Mouse (Mus musculus): ENCODE measurements around the gene Tst. TPM values are rescaled to one million over a fixed set of nuclear protein-coding genes. Genes with fewer than 3 reads are reported as not detected.

The Tst gene
- polyA plus RNA-seq, 1 experiment: 23.8 TPM

DNA sequence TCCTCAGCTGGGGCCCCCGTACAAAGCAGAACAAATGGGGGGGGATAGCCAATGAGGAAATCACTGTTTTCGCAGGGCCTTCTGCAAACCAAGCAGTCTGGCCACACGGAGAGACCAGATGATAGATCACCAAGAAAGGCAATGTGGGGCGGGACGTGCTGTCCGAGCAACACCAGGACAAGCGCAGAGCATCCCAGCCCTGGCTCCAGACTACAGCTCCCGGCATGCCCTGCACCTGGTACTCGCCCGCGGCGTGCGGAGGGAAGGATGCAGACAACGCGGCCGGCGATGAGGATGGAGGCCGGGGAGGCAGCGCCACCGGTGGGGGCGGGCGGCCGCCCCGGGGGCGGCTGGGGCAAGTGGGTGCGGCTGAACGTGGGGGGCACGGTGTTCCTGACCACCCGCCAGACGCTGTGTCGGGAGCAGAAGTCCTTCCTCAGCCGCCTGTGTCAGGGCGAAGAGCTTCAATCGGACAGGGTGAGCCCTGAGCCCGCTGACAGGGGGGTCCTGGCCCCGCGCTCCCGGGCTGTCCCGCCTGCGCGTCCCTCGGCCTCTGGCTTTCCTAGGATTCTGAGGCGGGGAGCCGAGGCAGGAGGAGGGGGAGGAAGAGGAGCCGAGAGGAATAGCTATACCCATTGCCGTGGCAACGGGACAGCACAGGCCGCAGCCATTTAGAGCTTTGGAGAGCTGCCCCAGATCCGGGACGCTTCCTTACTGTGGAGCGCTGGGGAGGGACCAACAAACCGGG is 22.9 kb upstream of the Tst start, which contains the start of gene Kctd17:
TSS of gene Kctd17 (plus strand) at position 174 of the 748 bp plus-strand sequence.
- peak within 1 kb of the TSS; percentile 39 for H3K4me3 ChIP-seq (replicated peaks; ENCODE audit: control insufficient read depth, low read depth, low read length)
- no peak within 1 kb of the TSS for H3K27ac ChIP-seq (ENCODE audit: control insufficient read depth, insufficient read depth, low read depth, low read length, poor library complexity)
- no peaks in the 10 kb centered on the region; the same call in 1 of the 2 replicates for H3K4me1 ChIP-seq (ENCODE audit: control insufficient read depth, insufficient read depth, low read length)
- 2% methylated on average over 51 of the region's 52 CpGs for WGBS
- TF ChIP-seq CTCF (IDR thresholded peaks at IDR 0.05; ENCODE audit: control insufficient read depth, insufficient read depth, low read length) (no peak), POLR2A (IDR thresholded peaks at IDR 0.05; ENCODE audit: borderline replicate concordance, control insufficient read depth, low read depth, low read length) (no peak)

DNA sequence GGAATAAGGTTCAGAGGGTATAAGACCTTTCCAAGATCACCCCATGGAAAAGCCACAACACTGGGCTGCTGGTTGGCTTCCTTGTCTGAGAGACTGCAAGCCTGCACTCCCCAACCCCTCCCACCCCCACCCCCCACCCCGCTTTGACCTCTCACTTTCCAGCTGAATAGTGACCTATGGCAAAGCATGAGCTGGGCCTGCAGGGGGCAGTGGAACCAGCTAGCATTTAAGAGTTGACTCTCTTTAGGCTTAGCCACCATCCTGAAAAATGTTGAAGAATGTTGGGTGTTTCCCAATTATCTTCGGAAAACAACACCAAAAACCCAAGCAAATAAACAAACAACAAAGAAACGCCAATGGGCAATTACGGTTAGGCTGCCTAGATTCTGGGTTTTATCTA is 19.5 kb upstream of the Tst start:
- Histone ChIP-seq H3K4me3 (replicated peaks; ENCODE audit: control insufficient read depth, low read depth, low read length) (no peak overlapping the region), H3K4me1 (ENCODE audit: control insufficient read depth, insufficient read depth, low read length) (no peaks in the 10 kb centered on the region; the same call in 1 of the 2 replicates), H3K27ac (ENCODE audit: control insufficient read depth, insufficient read depth, low read depth, low read length, poor library complexity) (no peak overlapping the region)
- TF ChIP-seq CTCF (IDR thresholded peaks at IDR 0.05; ENCODE audit: control insufficient read depth, insufficient read depth, low read length): no peak
- no peak for TF ChIP-seq POLR2A (IDR thresholded peaks at IDR 0.05; ENCODE audit: borderline replicate concordance, control insufficient read depth, low read depth, low read length)
- 78% methylated on average over 4 of the region's 4 CpGs for WGBS

DNA sequence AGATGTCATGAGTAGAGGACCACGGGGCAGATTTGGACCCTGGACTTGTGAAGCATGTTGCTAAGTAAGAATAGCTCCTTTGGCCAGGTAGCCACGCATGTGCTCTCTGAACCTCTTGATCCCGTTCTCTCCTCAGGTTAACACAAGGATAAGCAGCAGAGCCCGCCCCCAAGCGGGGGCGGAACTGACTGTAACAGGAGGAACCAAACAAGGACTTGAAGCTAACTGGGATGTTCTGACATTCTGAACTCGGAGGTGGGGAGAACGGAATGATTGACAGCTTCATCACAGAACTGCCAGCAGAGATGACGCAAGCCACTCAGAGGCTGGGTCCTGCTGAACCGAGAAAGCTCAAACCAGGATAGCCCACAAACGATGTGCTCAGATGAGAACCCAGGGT is 18.8 kb upstream of the Tst start:
- no peak for TF ChIP-seq CTCF (IDR thresholded peaks at IDR 0.05; ENCODE audit: control insufficient read depth, insufficient read depth, low read length)
- no peak for TF ChIP-seq POLR2A (IDR thresholded peaks at IDR 0.05; ENCODE audit: borderline replicate concordance, control insufficient read depth, low read depth, low read length)
- H3K4me3 ChIP-seq (replicated peaks; ENCODE audit: control insufficient read depth, low read depth, low read length): no peak overlapping the region
- H3K4me1 ChIP-seq (ENCODE audit: control insufficient read depth, insufficient read depth, low read length): no peaks in the 10 kb centered on the region; the same call in 1 of the 2 replicates
- no peak overlapping the region for H3K27ac ChIP-seq (ENCODE audit: control insufficient read depth, insufficient read depth, low read depth, low read length, poor library complexity)
- WGBS: 49% methylated on average over 11 of the region's 11 CpGs

DNA sequence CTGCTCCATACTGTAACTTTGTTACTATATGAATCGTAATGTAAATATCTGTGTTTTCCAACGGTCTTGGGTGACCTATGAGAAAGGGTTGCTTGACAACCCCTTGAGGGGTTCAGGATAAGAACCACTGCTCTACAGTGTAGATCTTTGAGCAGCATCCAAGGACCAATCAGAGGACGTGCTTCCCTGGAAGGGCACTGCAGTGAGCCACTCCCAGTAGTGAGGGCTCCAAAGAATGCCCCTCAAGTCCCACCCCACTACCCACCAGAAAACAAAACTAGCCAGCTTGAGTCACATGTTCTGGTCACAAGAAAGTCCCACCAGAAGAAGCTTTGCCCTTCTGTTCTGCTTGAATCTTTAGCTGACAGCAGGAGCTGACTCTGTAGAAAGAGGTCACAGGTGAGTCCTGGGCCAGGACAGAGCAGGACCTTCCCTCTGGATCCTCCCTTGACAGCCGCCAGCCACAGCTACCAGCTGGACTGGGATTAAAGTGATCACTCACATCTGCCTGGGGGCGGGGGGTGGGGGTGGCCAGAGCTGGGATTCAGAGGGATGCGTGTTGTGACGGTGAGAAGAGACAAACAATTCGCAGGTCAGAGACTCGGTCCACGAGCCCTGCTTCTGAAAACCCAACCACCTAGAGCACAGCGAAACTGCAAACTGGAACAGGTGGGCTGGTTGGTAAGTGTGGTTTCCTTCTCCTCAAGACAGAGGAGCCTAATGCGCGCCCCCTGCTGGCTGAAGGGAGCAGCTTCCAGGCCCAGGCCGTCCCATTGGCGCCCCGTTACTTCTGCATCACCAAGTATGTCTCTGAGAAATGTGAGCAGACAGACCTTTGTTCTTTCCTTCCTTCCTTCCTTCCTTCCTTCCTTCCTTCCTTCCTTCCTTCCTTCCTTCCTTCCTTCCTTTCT is 16.6 kb upstream of the Tst start:
- Histone ChIP-seq H3K4me1 (ENCODE audit: control insufficient read depth, insufficient read depth, low read length) (no peaks in the 10 kb centered on the region; the same call in 1 of the 2 replicates), H3K27ac (ENCODE audit: control insufficient read depth, insufficient read depth, low read depth, low read length, poor library complexity) (no peak overlapping the region), H3K4me3 (replicated peaks; ENCODE audit: control insufficient read depth, low read depth, low read length) (no peak overlapping the region)
- TF ChIP-seq POLR2A (IDR thresholded peaks at IDR 0.05; ENCODE audit: borderline replicate concordance, control insufficient read depth, low read depth, low read length) (no peak), CTCF (IDR thresholded peaks at IDR 0.05; ENCODE audit: control insufficient read depth, insufficient read depth, low read length) (peak; percentile 93)
- WGBS: 19% methylated on average over 16 of the region's 16 CpGs

DNA sequence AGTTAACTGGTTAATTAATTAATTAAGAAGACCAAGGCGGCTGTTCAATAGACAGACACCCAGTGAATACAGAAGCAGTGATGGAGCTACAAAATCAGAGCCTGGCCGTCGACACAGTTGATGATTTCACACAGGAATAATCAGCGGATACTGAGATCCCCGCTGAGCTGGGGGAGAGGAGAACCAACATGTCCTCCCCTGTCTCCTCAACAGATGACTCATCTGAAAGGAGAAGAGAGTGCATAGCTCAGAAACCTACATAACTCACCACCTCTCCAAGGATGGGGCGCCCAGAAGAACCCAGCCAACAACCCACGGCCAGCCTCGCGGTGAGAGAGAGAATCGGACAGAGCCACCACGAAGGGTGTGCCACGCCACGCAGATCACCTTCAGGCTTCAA is 14.7 kb upstream of the Tst start:
- Histone ChIP-seq H3K4me3 (replicated peaks; ENCODE audit: control insufficient read depth, low read depth, low read length) (no peak overlapping the region), H3K4me1 (ENCODE audit: control insufficient read depth, insufficient read depth, low read length) (no peaks in the 10 kb centered on the region), H3K27ac (ENCODE audit: control insufficient read depth, insufficient read depth, low read depth, low read length, poor library complexity) (no peak overlapping the region)
- TF ChIP-seq CTCF (IDR thresholded peaks at IDR 0.05; ENCODE audit: control insufficient read depth, insufficient read depth, low read length) (no peak), POLR2A (IDR thresholded peaks at IDR 0.05; ENCODE audit: borderline replicate concordance, control insufficient read depth, low read depth, low read length) (no peak)
- WGBS: 70% methylated on average over 13 of the region's 13 CpGs

DNA sequence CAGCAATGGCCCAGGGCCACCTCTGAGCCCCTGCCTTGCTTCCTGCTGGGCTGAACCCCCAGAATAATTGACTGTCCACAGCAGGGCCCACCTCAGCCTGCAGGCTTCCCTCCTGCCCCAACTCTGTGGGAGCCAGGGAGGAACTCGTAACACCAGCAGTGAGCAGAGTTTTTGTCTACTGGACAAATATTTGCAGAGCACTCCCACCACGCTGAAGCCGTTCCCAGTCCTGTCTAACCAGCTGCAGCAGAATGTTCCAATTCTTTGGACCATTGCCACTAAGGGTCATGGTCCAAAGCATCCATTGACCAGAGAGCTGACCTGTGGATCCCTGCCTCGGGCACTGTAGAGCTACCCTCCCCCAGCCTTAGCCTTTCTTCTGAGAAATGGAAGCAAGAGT is 11.2 kb upstream of the Tst start:
- TF ChIP-seq POLR2A (IDR thresholded peaks at IDR 0.05; ENCODE audit: borderline replicate concordance, control insufficient read depth, low read depth, low read length) (no peak), CTCF (IDR thresholded peaks at IDR 0.05; ENCODE audit: control insufficient read depth, insufficient read depth, low read length) (no peak)
- Histone ChIP-seq H3K4me1 (ENCODE audit: control insufficient read depth, insufficient read depth, low read length) (peaks cover 4% of the 10 kb centered on the region; the same call in 1 of the 2 replicates), H3K27ac (ENCODE audit: control insufficient read depth, insufficient read depth, low read depth, low read length, poor library complexity) (no peak overlapping the region), H3K4me3 (replicated peaks; ENCODE audit: control insufficient read depth, low read depth, low read length) (no peak overlapping the region)
- 81% methylated on average over 4 of the region's 4 CpGs for WGBS

DNA sequence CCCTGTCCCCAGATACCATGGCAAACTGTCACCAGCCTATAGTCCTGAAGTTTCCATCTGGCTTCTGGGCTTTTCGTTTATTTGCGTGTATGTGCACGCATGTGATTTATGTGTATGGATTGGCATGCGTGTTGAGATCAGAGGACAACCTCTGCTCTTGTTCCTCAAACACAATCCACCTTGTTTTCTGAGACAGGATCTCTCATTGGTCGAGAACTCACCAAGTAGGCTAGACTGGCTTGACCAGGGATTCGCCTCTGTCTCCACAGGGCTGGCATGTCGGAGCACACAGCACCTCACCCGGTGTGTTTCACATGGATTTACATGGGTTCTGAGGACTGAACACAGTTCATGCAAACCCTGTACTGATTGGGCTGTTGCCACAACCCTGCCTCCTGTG is 8.4 kb upstream of the Tst start:
- TF ChIP-seq POLR2A (IDR thresholded peaks at IDR 0.05; ENCODE audit: borderline replicate concordance, control insufficient read depth, low read depth, low read length): no peak
- TF ChIP-seq CTCF (IDR thresholded peaks at IDR 0.05; ENCODE audit: control insufficient read depth, insufficient read depth, low read length): no peak
- 96% methylated on average over 8 of the region's 8 CpGs for WGBS
- peaks cover 4% of the 10 kb centered on the region; the same call in 1 of the 2 replicates for H3K4me1 ChIP-seq (ENCODE audit: control insufficient read depth, insufficient read depth, low read length)
- 0 out of 2 replicates have a peak overlapping the region, but pooled peaks have one; percentile 1 for H3K27ac ChIP-seq (ENCODE audit: control insufficient read depth, insufficient read depth, low read depth, low read length, poor library complexity)
- no peak overlapping the region for H3K4me3 ChIP-seq (replicated peaks; ENCODE audit: control insufficient read depth, low read depth, low read length)

DNA sequence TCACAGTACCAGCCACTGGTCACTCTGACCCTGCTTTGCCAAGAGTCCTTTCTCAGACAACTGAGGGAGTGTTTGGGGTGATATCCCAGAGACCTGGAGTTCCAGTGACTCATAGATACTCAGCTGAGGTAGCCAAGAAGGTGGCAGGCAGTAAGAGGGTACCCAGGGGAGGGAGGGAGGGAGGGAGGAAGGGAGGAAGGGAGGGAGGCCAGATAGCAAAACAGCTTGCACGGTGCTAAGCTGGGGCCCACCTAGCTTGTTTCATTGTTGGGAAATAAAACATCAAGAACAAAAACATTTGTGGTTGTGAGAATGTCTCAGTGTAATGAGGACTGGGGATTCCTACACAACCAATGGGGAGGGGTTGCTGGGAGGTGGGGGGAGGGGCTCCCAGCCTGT is 8.0 kb upstream of the Tst start:
- H3K27ac ChIP-seq (ENCODE audit: control insufficient read depth, insufficient read depth, low read depth, low read length, poor library complexity): peak overlapping the region; percentile 86

More for the DNA sequence above, 8.0 kb upstream of the Tst start:
- WGBS: 50% methylated on average over 1 of the region's 1 CpGs
- TF ChIP-seq POLR2A (IDR thresholded peaks at IDR 0.05; ENCODE audit: borderline replicate concordance, control insufficient read depth, low read depth, low read length): no peak
- no peak for TF ChIP-seq CTCF (IDR thresholded peaks at IDR 0.05; ENCODE audit: control insufficient read depth, insufficient read depth, low read length)
- H3K4me1 ChIP-seq (ENCODE audit: control insufficient read depth, insufficient read depth, low read length): peaks cover 4% of the 10 kb centered on the region; the same call in 1 of the 2 replicates
- no peak overlapping the region for H3K4me3 ChIP-seq (replicated peaks; ENCODE audit: control insufficient read depth, low read depth, low read length)

Data from bone marrow, adult 2 months (tissue).